Mouse (Mus musculus) megakaryocyte-erythroid progenitor cell, adult 5-6 weeks (primary cell): Measurements from ENCODE around the gene Ntmt1. TPM values are rescaled to one million over a fixed set of nuclear protein-coding genes. Genes with fewer than 3 reads are reported as not detected.

Experiments used
- ATAC-seq: replicated peaks from 2 replicates; pipeline ENCODE4 v1.8.0; 2016; ENCODE audit warnings: mild to moderate bottlenecking, inconsistent platforms; ENCODE audit not compliant: severe bottlenecking, poor library complexity, low FRiP score, low TSS enrichment
- total RNA-seq, 2 experiments: library from RNA; stranded (forward) in 1 of 2; stranded (reverse) in 1 of 2; fragments of 200-1000, 215-1000 nt in 1 of 2; fragments of >200 nt in 1 of 2; fragmentation: Nextera tagmentation in 1 of 2; gene quantifications; 2 replicates each; pipeline ENCODE4 v1.2.3; 2014 to 2017

The Ntmt1 gene
- total RNA-seq, 2 experiments from 2014 or later, result 9.8 to 36.8 TPM

DNA sequence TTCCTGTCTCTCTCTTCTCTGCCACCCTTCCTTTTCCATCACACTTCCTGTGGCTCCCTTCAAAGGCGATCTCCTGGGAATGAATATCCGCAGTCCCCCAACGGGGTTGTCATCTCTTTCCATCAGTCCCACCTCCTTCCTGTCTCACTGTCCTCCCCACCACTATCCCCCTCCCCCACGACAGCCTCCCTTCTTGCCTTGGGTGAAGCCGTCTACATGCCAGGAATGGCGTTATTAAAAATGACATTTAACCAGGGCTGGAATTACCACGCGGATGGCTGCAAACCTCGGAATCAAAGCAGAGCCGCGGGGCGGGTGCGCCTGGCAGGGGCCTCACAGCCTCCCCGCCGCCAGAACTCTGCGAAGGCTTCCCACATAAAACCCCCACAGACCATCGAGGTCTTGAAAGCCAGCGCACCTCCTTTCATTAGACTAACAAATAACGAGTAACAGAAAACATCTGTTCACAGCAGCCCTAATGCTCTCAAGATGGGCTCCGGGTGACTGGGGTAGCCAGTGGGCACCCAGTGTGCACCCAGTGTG lies 45.2 kb downstream of the Ntmt1 start:
- ATAC-seq, result no peak

GRCm38 (mm10) chr2:30857076-30857475 lies 49.5 kb downstream of the Ntmt1 start:
- ATAC-seq, result no peak

DNA sequence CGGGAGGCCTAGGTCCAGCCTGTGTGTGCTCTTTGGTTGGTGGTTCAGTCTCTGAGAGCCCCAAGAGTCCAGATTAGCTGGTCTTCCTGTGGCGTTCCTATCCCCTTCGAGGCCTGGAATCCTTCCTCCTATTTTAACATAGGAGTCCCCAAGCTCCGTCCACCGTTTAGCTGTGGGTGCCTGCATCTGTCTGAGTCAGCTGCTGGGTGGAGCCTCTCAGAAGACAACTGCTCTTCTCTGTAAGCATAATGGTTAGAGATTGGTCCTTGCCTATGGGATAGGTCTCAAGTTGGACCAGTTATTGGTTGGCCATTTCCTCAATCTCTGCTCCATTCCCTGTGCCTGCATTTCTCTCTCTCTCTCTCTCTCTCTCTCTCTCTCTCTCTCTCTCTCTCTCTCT lies 52.2 kb downstream of the Ntmt1 start:
- ATAC-seq, result no peak

DNA sequence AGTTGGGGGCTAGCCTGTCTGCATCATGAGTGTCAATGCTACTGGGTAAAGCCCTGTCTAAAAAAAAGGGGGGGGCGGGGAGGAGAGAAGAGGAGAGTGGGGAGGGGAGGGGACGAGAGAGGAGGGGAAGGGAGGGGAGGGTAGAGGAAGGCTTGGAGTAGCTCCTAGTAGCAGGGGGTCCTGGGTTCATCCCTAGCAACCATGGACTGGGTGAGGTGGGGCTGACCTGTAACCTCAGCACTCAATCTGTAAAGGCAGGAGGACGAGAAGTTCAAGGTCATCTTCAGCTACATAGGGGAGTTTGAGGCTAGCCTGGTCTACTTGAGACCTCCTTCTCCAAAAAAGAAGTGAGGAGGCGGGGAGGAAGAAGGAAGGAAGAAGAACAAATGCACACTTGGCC lies 54.5 kb downstream of the Ntmt1 start:
- ATAC-seq, result no peak

DNA sequence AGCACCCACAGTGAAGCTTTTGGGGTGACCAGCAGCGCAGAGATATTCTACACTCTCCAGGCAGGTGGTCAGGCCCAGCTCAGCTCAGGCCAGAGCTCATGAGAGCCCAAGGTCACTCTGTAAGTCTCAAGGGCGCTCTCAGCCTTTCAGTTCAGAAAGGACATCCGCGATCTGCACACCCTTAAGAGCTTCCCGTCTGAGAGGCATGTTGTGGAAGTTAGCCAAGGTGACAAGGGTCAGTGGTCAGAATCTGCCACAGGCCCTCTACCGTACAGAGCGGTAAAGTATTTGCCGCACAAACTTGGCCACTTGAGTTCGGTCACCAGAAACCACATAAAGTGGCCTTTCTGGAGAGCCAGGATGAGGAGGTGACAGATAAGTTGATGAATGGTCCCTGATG lies 55.9 kb downstream of the Ntmt1 start:
- ATAC-seq, result no peak

GRCm38 (mm10) chr2:30864968-30865381 lies 57.3 kb downstream of the Ntmt1 start:
- no peak for ATAC-seq

GRCm38 (mm10) chr2:30865426-30865825 lies 57.8 kb downstream of the Ntmt1 start:
- ATAC-seq, result no peak

DNA sequence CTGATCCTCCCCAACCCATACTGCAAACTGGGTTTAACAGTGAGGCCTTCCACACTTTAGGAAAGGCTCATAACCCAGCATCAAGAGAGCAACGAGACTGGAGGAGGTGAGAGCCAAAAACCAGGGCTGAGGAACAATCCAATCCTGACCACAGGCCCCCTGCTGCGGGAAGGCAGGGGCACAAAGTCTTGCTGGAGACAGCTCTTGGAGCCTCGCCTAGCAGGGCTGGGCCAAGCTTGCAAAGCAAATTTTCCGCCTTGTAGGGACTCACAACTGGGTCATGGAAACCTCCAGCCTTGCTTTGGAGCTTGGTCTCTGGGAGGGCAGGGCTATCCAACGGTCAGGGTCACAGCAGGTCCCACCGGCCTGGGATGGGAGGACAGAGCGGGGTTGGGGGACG lies 63.2 kb downstream of the Ntmt1 start:
- no peak for ATAC-seq

Other genes with a start within 250 kb of the Ntmt1 start
- gene Cstad, start 212.8 kb upstream of the Ntmt1 start, total RNA-seq (2014; fragmentation: Nextera tagmentation), result 2.7 TPM in 1 of 2 replicates, not detected in the other
- gene Cstad, start 212.8 kb upstream of the Ntmt1 start, total RNA-seq (2017), result 1.0 TPM in 1 of 2 replicates, not detected in the other
- gene 1700001O22Rik, start 4.2 kb upstream of the Ntmt1 start, total RNA-seq (2014; fragmentation: Nextera tagmentation), result 0.54 and 1.2 TPM in 2 replicates
- not detected in 2 replicates for gene 1700001O22Rik, start 4.2 kb upstream of the Ntmt1 start, total RNA-seq (2017)
- 30.1 and 31.3 TPM in 2 replicates for gene Asb6, start 22.5 kb downstream of the Ntmt1 start, total RNA-seq (2014; fragmentation: Nextera tagmentation)
- gene Asb6, start 22.5 kb downstream of the Ntmt1 start, total RNA-seq (2017), result 16.2 and 37.6 TPM in 2 replicates
- not detected in 2 replicates for gene Prrx2, start 27.1 kb downstream of the Ntmt1 start, total RNA-seq (2014; fragmentation: Nextera tagmentation)
- not detected in 2 replicates for gene Prrx2, start 27.1 kb downstream of the Ntmt1 start, total RNA-seq (2017)
- gene Ptges, start 122.0 kb downstream of the Ntmt1 start, total RNA-seq (2014; fragmentation: Nextera tagmentation), result not detected in 2 replicates
- gene Ptges, start 122.0 kb downstream of the Ntmt1 start, total RNA-seq (2017), result 0.09 TPM in 1 of 2 replicates, not detected in the other
- gene Tor1b, start 145.1 kb downstream of the Ntmt1 start, total RNA-seq (2014; fragmentation: Nextera tagmentation), result 37.2 and 49.8 TPM in 2 replicates
- gene Tor1b, start 145.1 kb downstream of the Ntmt1 start, total RNA-seq (2017), result 43.3 and 46.5 TPM in 2 replicates
- gene Tor1a, start 160.1 kb downstream of the Ntmt1 start, total RNA-seq (2014; fragmentation: Nextera tagmentation), result 22.3 and 28.1 TPM in 2 replicates
- gene Tor1a, start 160.1 kb downstream of the Ntmt1 start, total RNA-seq (2017), result 28.3 and 46.0 TPM in 2 replicates
- 37.7 and 46.7 TPM in 2 replicates for gene BC005624, start 174.4 kb downstream of the Ntmt1 start, total RNA-seq (2014; fragmentation: Nextera tagmentation)
- 70.5 and 93.3 TPM in 2 replicates for gene BC005624, start 174.4 kb downstream of the Ntmt1 start, total RNA-seq (2017)
- 11.0 and 16.9 TPM in 2 replicates for gene Usp20, start 174.5 kb downstream of the Ntmt1 start, total RNA-seq (2014; fragmentation: Nextera tagmentation)
- gene Usp20, start 174.5 kb downstream of the Ntmt1 start, total RNA-seq (2017), result 3.2 and 14.1 TPM in 2 replicates